Mouse (Mus musculus): ENCODE data around the gene Lss. TPM values are rescaled to one million over a fixed set of nuclear protein-coding genes. Genes with fewer than 3 reads are reported as not detected.
A peak's percentile ranks its signal among the peaks of the same experiment; 100 is the strongest.

Gene Lss
- polyA plus RNA-seq, 1 experiment from 2014 or later: 40.5 TPM

- Histone ChIP-seq H3K36me3 (no peaks in the 10 kb centered on the region), H3K4me2 (no peak within 1 kb of the TSS), H3K9me3 (replicated peaks) (no peaks in the 10 kb centered on the region), H3K27ac (no peak within 1 kb of the TSS), H3K4me3 (replicated peaks) (no peak within 1 kb of the TSS), H3K9ac (no peak within 1 kb of the TSS), H3K4me1 (replicated peaks) (no peaks in the 10 kb centered on the region), H3K27me3 (no peaks in the 10 kb centered on the region)
- WGBS (ENCODE audit: insufficient replicate concordance): 76% methylated on average over 10 of the region's 10 CpGs
- DNase-seq (no peak), ATAC-seq (ENCODE audit: low read depth) (no peak)
These were observed 30.6 kb downstream of the Lss start, which contains the start of gene Spatc1l for GRCm38 (mm10) chr10:76561972-76562371. Spatc1l (plus strand) TSS chr10:76562272.

- ATAC-seq (ENCODE audit: low read depth) (no peak), DNase-seq (no peak)
- no peak overlapping the region for H3K4me2 ChIP-seq
- H3K36me3 ChIP-seq: no peaks in the 10 kb centered on the region
- H3K27me3 ChIP-seq: no peaks in the 10 kb centered on the region
- H3K4me3 ChIP-seq (replicated peaks): no peak overlapping the region
- H3K9ac ChIP-seq: no peak overlapping the region
- no peaks in the 10 kb centered on the region for H3K9me3 ChIP-seq (replicated peaks)
- no peaks in the 10 kb centered on the region for H3K4me1 ChIP-seq (replicated peaks)
- WGBS (ENCODE audit: insufficient replicate concordance): 80% methylated on average over 22 of the region's 22 CpGs
- no peak overlapping the region for H3K27ac ChIP-seq
These were observed 38.8 kb downstream of the Lss start for GRCm38 (mm10) chr10:76569996-76570685.

DNA sequence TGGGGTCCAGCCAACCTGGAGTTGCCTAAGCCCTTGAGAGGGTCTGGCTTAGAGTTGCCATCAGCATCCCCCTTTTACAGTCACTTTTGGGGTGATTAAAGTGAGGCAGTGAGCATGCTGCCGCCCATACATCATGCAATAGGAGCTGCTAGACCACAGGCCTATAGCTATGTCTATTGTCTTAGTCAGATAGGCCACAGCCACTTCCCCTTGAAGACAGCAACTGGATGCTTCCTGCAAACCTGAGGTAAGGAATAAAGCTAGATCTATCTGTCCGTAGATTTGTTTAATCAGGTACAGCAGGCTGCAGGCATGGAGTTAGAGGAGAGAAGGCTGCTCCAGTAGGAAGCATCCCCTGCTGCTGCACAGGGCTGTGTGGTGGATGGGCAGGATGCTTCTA lies 39.7 kb downstream of the Lss start:
- ATAC-seq (ENCODE audit: low read depth) (no peak), DNase-seq (no peak)
- no peak overlapping the region for H3K27ac ChIP-seq
- no peak overlapping the region for H3K9ac ChIP-seq
- 24% methylated on average over 2 of the region's 2 CpGs for WGBS (ENCODE audit: insufficient replicate concordance)
- H3K4me1 ChIP-seq (replicated peaks): no peaks in the 10 kb centered on the region
- H3K4me2 ChIP-seq: no peak overlapping the region
- no peaks in the 10 kb centered on the region for H3K36me3 ChIP-seq
- H3K27me3 ChIP-seq: no peaks in the 10 kb centered on the region
- H3K9me3 ChIP-seq (replicated peaks): no peaks in the 10 kb centered on the region
- H3K4me3 ChIP-seq (replicated peaks): no peak overlapping the region

DNA sequence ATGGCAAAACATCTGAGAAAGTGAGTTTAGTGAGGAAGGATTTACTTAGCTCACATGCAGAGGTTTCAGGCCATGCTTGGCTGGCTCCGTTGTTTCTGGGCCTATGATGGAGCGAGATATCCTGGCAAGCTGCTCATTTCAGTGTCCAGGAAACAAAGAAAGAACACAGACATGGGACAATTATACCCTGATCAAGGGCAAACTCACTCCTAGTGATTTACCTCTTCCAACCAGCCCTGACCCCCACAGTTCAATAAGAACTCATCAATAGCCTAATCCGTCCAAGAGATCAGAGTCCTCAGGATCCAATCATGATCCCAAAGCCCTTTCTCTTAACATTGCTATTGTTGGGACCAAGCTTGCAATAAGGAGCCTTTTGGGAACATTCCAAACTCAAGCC lies 40.8 kb downstream of the Lss start:
- H3K27ac ChIP-seq: no peak overlapping the region
- H3K9me3 ChIP-seq (replicated peaks): no peaks in the 10 kb centered on the region
- ATAC-seq (ENCODE audit: low read depth) (no peak), DNase-seq (no peak)
- no peaks in the 10 kb centered on the region for H3K27me3 ChIP-seq
- WGBS (ENCODE audit: insufficient replicate concordance): 66% methylated on average over 3 of the region's 3 CpGs
- no peaks in the 10 kb centered on the region for H3K4me1 ChIP-seq (replicated peaks)
- H3K4me3 ChIP-seq (replicated peaks): no peak overlapping the region
- no peaks in the 10 kb centered on the region for H3K36me3 ChIP-seq
- H3K4me2 ChIP-seq: no peak overlapping the region
- H3K9ac ChIP-seq: no peak overlapping the region

DNA sequence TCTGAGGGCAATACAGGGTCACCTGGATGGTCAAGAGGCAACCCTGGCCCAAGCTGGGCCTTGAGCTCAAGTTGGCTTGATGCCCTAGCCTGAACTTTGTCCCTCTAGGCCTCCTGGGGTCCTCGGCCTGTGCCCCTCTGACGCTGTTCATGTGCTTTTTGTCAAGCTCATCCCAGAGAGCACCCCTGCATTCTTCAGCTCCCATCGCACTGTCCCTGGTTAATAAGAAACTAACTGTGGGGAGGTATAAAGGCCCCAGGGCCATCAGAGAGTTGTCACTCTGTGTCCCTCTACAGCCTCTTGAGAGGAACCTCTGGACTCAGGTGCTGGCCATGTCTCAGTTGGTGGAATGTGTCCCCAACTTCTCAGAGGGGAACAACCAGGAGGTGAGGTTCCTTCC lies 44.0 kb downstream of the Lss start, which contains the start of gene Ftcd:
TSS of gene Ftcd (plus strand) at position 275 of the 400 bp plus-strand sequence.
- Histone ChIP-seq H3K27ac (peak within 1 kb of the TSS; percentile 71), H3K9ac (peak within 1 kb of the TSS; percentile 41; the same call in 1 of the 2 replicates), H3K4me3 (replicated peaks) (peak within 1 kb of the TSS; percentile 30), H3K27me3 (no peaks in the 10 kb centered on the region), H3K36me3 (no peaks in the 10 kb centered on the region), H3K9me3 (replicated peaks) (no peaks in the 10 kb centered on the region), H3K4me1 (replicated peaks) (peaks cover 9% of the 10 kb centered on the region; the same call in 1 of the 2 replicates), H3K4me2 (peak within 1 kb of the TSS; percentile 47)
- 58% methylated on average over 3 of the region's 3 CpGs for WGBS (ENCODE audit: insufficient replicate concordance)
- ATAC-seq (ENCODE audit: low read depth) (peak; percentile 71), DNase-seq (no peak)

DNA sequence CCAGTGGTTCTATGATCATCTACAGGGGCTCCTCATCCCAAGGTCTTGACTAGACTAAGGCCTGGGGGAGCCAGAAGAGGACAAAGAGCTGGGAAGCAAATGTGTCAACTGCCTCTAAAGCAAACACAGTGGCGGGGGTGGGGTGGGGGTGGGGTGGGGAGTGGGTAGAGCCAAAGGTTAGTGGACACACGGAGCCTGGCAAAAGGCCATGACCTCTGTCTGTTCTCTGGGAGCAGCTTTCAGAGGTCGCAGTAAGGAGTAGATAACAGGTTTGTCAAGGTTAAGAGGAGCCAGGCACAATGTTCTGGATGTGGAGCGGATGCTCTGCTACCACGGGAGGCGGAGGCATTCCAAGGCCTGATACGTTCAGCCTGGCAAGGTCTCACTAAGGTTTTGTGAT lies 45.5 kb downstream of the Lss start:
- DNase-seq: no peak
- no peak overlapping the region for H3K9ac ChIP-seq
- no peak overlapping the region for H3K4me3 ChIP-seq (replicated peaks)
- H3K36me3 ChIP-seq: 0 out of 2 replicates have a peak, but pooled peaks cover 3% of the 10 kb centered on the region
- H3K27ac ChIP-seq: peak overlapping the region; percentile 71
- peak overlapping the region; percentile 47; the same call in 1 of the 2 replicates for H3K4me2 ChIP-seq
- peak; percentile 43 for ATAC-seq (ENCODE audit: low read depth)
- no peaks in the 10 kb centered on the region for H3K27me3 ChIP-seq
- H3K9me3 ChIP-seq (replicated peaks): no peaks in the 10 kb centered on the region
- 63% methylated on average over 7 of the region's 7 CpGs for WGBS (ENCODE audit: insufficient replicate concordance)
- peaks cover 9% of the 10 kb centered on the region; the same call in 1 of the 2 replicates for H3K4me1 ChIP-seq (replicated peaks)

GRCm38 (mm10) chr10:76584138-76584537 lies 52.8 kb downstream of the Lss start:
- Histone ChIP-seq H3K27ac (no peak overlapping the region), H3K4me3 (replicated peaks) (no peak overlapping the region), H3K36me3 (0 out of 2 replicates have a peak, but pooled peaks cover 3% of the 10 kb centered on the region), H3K27me3 (no peaks in the 10 kb centered on the region), H3K9me3 (replicated peaks) (no peaks in the 10 kb centered on the region), H3K4me2 (no peak overlapping the region), H3K9ac (no peak overlapping the region), H3K4me1 (replicated peaks) (peaks cover 5% of the 10 kb centered on the region; the same call in 1 of the 2 replicates)
- DNase-seq: no peak
- ATAC-seq (ENCODE audit: low read depth): 0 out of 2 replicates have a peak, but pooled peaks have one; percentile 19
- 18% methylated on average over 10 of the region's 10 CpGs for WGBS (ENCODE audit: insufficient replicate concordance)

DNA sequence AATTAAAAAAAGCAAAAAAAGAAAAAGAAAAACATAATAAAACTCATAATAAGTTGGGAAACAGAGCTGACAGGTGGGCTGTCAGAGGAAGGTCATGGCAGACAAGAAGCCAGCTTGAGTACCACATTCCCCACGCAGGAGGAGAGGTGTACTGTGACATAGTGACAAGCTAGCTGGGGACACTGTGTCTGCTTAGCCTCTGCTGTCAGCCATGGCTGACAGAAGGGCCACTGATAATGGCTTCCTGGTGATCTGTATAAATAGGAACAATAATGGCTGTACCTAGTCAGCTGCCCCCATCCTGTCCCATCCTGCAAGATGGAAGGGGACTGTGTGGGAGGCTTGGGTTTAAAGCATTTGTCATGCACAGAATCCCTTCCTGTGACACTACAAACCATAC lies 54.8 kb downstream of the Lss start:
- WGBS (ENCODE audit: insufficient replicate concordance): 26% methylated on average over 1 of the region's 1 CpGs
- Histone ChIP-seq H3K4me2 (no peak overlapping the region), H3K27me3 (no peaks in the 10 kb centered on the region), H3K4me1 (replicated peaks) (no peaks in the 10 kb centered on the region), H3K9ac (no peak overlapping the region), H3K27ac (no peak overlapping the region), H3K9me3 (replicated peaks) (no peaks in the 10 kb centered on the region), H3K4me3 (replicated peaks) (no peak overlapping the region), H3K36me3 (0 out of 2 replicates have a peak, but pooled peaks cover 2% of the 10 kb centered on the region)
- DNase-seq (no peak), ATAC-seq (ENCODE audit: low read depth) (no peak)

DNA sequence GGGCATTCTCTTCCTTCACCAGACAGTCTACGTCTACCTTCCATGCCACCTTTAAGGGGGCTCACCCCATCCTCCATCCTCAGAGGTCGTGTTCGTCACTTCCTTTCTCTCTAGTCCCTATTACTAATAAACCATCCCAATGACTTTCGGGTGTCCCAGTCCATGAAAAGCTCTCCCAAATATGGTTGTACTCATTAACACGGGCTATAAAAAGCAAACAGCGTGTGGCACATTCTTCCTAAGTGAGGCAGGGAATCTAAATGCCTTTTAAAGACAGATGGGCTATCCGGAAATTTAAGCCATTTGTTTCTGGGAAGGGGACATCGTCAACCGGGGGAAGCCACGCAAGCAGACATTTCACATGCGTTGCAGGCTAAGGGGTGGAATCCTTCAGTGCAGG lies 58.8 kb downstream of the Lss start:
- DNase-seq (no peak), ATAC-seq (ENCODE audit: low read depth) (no peak)
- H3K9me3 ChIP-seq (replicated peaks): no peaks in the 10 kb centered on the region
- 68% methylated on average over 11 of the region's 11 CpGs for WGBS (ENCODE audit: insufficient replicate concordance)
- no peak overlapping the region for H3K9ac ChIP-seq
- no peaks in the 10 kb centered on the region for H3K36me3 ChIP-seq
- H3K4me3 ChIP-seq (replicated peaks): no peak overlapping the region
- H3K27ac ChIP-seq: no peak overlapping the region
- no peak overlapping the region for H3K4me2 ChIP-seq
- H3K4me1 ChIP-seq (replicated peaks): no peaks in the 10 kb centered on the region
- no peaks in the 10 kb centered on the region for H3K27me3 ChIP-seq

- 81% methylated on average over 31 of the region's 31 CpGs for WGBS (ENCODE audit: insufficient replicate concordance)
- Histone ChIP-seq H3K27me3 (no peaks in the 10 kb centered on the region), H3K27ac (no peak overlapping the region), H3K4me2 (no peak overlapping the region), H3K9me3 (replicated peaks) (no peaks in the 10 kb centered on the region), H3K4me1 (replicated peaks) (no peaks in the 10 kb centered on the region), H3K9ac (no peak overlapping the region), H3K4me3 (replicated peaks) (no peak overlapping the region), H3K36me3 (no peaks in the 10 kb centered on the region)
- ATAC-seq (ENCODE audit: low read depth): no peak
- DNase-seq: no peak
These were observed 65.0 kb downstream of the Lss start for GRCm38 (mm10) chr10:76596338-76596737.

GRCm38 (mm10) chr10:76602690-76603089 lies 71.3 kb downstream of the Lss start:
- WGBS (ENCODE audit: insufficient replicate concordance): 37% methylated on average over 3 of the region's 3 CpGs
- no peaks in the 10 kb centered on the region for H3K9me3 ChIP-seq (replicated peaks)
- no peaks in the 10 kb centered on the region for H3K36me3 ChIP-seq
- H3K4me3 ChIP-seq (replicated peaks): no peak overlapping the region
- ATAC-seq (ENCODE audit: low read depth) (no peak), DNase-seq (no peak)
- no peaks in the 10 kb centered on the region for H3K4me1 ChIP-seq (replicated peaks)
- H3K4me2 ChIP-seq: no peak overlapping the region
- no peak overlapping the region for H3K9ac ChIP-seq
- H3K27ac ChIP-seq: no peak overlapping the region
- H3K27me3 ChIP-seq: no peaks in the 10 kb centered on the region
